Mouse (Mus musculus) ovary, adult 18-20 months (tissue): Measurements from ENCODE around the gene Slc38a1.

Source experiments
- DNase-seq: peaks from one replicate; pipeline ENCODE4 v3.0.0; 2022; ENCODE audit warnings: low spot score, mixed read lengths

Gene Slc38a1

GRCm38 (mm10) chr15:96608671-96609070 is 34.0 kb downstream of the Slc38a1 start:
- no peak for DNase-seq

- no peak for DNase-seq
Measured at GRCm38 (mm10) chr15:96607422-96607821, 35.3 kb downstream of the Slc38a1 start.

GRCm38 (mm10) chr15:96604282-96604681 is 38.4 kb downstream of the Slc38a1 start:
- DNase-seq, result peak; percentile 32

GRCm38 (mm10) chr15:96602043-96602442 is 40.7 kb downstream of the Slc38a1 start:
- no peak for DNase-seq

GRCm38 (mm10) chr15:96599852-96600781 is 42.6 kb downstream of the Slc38a1 start:
- DNase-seq, result no peak

- DNase-seq, result no peak
Measured at GRCm38 (mm10) chr15:96598888-96599578, 43.7 kb downstream of the Slc38a1 start.

- no peak for DNase-seq
Measured at GRCm38 (mm10) chr15:96597116-96597515, 45.6 kb downstream of the Slc38a1 start.

GRCm38 (mm10) chr15:96594316-96594715 is 48.4 kb downstream of the Slc38a1 start:
- no peak for DNase-seq

- no peak for DNase-seq
Measured at GRCm38 (mm10) chr15:96593866-96594265, 48.8 kb downstream of the Slc38a1 start.

- DNase-seq, result no peak
Measured at GRCm38 (mm10) chr15:96593457-96593856, 49.3 kb downstream of the Slc38a1 start.

GRCm38 (mm10) chr15:96592976-96593375 is 49.7 kb downstream of the Slc38a1 start:
- no peak for DNase-seq

- no peak for DNase-seq
Measured at GRCm38 (mm10) chr15:96591876-96592417, 50.8 kb downstream of the Slc38a1 start.

- DNase-seq, result no peak
Measured at GRCm38 (mm10) chr15:96588996-96589657, 53.6 kb downstream of the Slc38a1 start.

- DNase-seq, result no peak
Measured at GRCm38 (mm10) chr15:96587998-96588397, 54.7 kb downstream of the Slc38a1 start.

- no peak for DNase-seq
Measured at GRCm38 (mm10) chr15:96583371-96584008, 59.2 kb downstream of the Slc38a1 start.

- no peak for DNase-seq
Measured at GRCm38 (mm10) chr15:96576998-96577397, 65.7 kb downstream of the Slc38a1 start.

GRCm38 (mm10) chr15:96568983-96569363 is 73.7 kb downstream of the Slc38a1 start:
- no peak for DNase-seq

- no peak for DNase-seq
Measured at GRCm38 (mm10) chr15:96568271-96568982, 74.3 kb downstream of the Slc38a1 start.

- DNase-seq, result no peak
Measured at GRCm38 (mm10) chr15:96566850-96567271, 75.9 kb downstream of the Slc38a1 start.

- no peak for DNase-seq
Measured at GRCm38 (mm10) chr15:96563852-96564251, 78.9 kb downstream of the Slc38a1 start.

GRCm38 (mm10) chr15:96562521-96562920 is 80.2 kb downstream of the Slc38a1 start:
- DNase-seq, result no peak
